Mouse (Mus musculus) brain, embryonic 14.5 days (tissue): ENCODE data around the gene Cd96.

ENCODE experiments used
- CTCF ChIP-seq: fragments of 200-500 bp; IDR thresholded peaks from 2 replicates; pipeline ENCODE4 v1.5.1; 2012; ENCODE audit warnings: inconsistent platforms, mild to moderate bottlenecking, moderate library complexity, borderline replicate concordance; ENCODE audit not compliant: insufficient read depth, insufficient read length; ENCODE audit errors: extremely low read depth
- POLR2A ChIP-seq: fragments of 200-500 bp; IDR thresholded peaks from 2 replicates; pipeline ENCODE4 v1.6.1; 2012; ENCODE audit warnings: mild to moderate bottlenecking, inconsistent platforms, borderline replicate concordance; ENCODE audit not compliant: poor library complexity, insufficient read depth, insufficient read length, severe bottlenecking; ENCODE audit errors: extremely low read depth

GRCm38 (mm10) chr16:46010906-46011220 lies 109.2 kb downstream of the Cd96 start:
- no peak for TF ChIP-seq POLR2A
- no peak for TF ChIP-seq CTCF
